Mouse (Mus musculus): ENCODE data around the gene Tap2. TPM values are rescaled to one million over a fixed set of nuclear protein-coding genes. Genes with fewer than 3 reads are reported as not detected.

The Tap2 gene
- polyA plus RNA-seq, 1 experiment from 2014 or later, result 1.3 TPM

DNA sequence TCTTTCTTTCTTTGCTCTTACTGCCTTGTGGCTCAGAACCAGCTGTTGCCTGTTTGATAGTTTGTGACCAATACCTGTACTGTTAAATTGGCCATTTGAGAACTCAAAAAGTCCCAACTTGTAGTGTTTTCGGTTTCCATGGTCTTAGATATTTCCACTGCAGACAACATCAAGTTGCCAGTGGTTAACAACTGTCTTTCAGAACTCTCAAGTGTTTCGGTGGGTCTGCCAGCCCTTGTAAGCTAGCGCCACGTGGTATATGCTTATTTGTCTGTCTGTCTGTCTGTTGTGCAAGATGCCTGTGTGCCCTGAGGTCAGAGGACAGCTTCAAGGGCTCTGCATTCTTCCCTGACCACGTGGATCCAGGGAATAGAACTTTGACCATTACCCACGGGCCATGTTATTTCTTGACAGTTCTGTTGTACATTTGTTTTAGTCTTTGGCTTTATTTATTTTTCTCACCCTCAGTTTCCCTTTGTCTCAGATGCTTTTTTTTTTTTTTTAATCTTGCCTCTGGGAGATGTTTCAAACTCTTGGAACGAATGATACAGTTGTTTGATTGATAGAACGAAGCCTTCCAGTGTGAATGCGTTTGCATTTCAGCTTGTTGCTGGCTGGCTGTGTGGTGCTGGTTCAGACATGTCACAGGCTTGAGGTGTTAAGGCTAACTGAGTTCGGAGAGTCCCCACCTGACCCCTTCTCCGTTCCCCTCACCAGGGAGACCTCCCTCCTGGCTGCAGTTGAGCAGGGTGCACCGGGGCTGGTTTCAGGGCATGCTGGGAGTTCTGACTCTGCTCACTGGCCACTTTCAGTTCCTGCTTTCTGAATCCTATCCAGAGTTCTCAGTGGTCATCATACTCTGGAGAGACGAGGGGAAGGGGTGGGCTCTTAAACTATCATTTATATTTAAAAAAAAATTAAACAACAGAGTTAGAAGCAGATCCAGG, 23.1 kb upstream of the Tap2 start:
- H3K27me3 ChIP-seq, result peaks cover 20% of the 10 kb centered on the region
- no peaks in the 10 kb centered on the region for H3K36me3 ChIP-seq
- WGBS, result 77% methylated on average over 13 of the region's 13 CpGs
- H3K27ac ChIP-seq, result no peak overlapping the region
- no peak overlapping the region for H3K9ac ChIP-seq
- H3K4me3 ChIP-seq, result no peak overlapping the region
- H3K4me2 ChIP-seq (replicated peaks), result no peak overlapping the region
- H3K4me1 ChIP-seq, result no peaks in the 10 kb centered on the region
- no peak for ATAC-seq (ENCODE audit: low FRiP score)
- H3K9me3 ChIP-seq (replicated peaks), result no peaks in the 10 kb centered on the region

DNA sequence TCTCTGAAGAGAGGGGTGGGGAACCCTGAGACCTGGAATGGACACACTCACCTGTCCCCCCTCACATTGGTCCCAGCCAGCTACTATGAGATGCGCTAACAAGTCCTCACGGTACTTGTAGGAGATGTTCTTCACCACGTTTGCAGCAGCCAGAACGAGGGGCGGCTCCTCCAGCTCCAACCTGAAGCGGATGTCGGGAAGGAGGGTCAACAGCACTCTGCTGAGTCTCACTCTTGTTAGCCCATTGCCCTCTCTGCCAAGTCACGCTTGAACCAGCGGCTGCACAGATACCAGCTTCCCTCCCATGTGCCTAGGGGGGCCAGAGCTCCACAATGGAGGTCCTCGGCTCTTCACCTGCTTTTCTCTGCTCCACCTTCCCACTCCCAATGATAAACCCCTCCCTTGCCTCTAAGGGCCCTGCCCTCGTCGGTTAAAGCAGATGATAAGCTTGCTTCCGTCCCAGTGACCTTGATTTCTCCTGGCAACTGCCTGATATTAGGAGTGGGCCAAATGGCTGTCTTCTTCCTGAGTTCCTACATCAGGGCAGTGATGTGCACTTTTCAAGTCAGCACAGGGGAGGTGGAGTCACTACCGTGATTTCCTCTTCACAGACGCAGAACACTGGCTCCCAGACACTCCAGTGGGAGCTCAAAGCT, 19.6 kb upstream of the Tap2 start:
- Histone ChIP-seq H3K9ac (no peak overlapping the region), H3K9me3 (replicated peaks) (no peaks in the 10 kb centered on the region), H3K4me2 (replicated peaks) (no peak overlapping the region), H3K36me3 (no peaks in the 10 kb centered on the region), H3K27ac (no peak overlapping the region), H3K4me3 (no peak overlapping the region), H3K4me1 (peaks cover 17% of the 10 kb centered on the region), H3K27me3 (peaks cover 52% of the 10 kb centered on the region)
- no peak for ATAC-seq (ENCODE audit: low FRiP score)
- WGBS, result 84% methylated on average over 15 of the region's 15 CpGs

DNA sequence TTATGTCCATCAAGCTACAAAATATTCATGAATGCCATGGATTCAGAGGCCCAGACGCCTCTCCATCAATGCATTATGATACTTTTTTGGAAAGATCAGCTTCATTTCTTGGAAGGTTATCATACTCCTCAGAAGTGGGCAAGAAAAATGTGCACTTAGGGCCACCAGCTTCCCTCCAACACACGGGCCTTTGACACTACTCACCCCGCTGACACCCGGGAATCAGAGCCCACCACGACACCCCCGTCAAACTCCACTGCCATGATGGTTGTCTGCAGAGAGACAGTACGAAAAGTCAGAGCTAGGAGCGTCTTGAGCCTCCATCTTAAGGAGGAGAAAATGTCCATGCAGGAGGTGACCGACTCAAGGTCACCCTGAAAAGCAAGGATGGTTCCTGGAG, 17.8 kb upstream of the Tap2 start:
- no peak overlapping the region for H3K27ac ChIP-seq

DNA sequence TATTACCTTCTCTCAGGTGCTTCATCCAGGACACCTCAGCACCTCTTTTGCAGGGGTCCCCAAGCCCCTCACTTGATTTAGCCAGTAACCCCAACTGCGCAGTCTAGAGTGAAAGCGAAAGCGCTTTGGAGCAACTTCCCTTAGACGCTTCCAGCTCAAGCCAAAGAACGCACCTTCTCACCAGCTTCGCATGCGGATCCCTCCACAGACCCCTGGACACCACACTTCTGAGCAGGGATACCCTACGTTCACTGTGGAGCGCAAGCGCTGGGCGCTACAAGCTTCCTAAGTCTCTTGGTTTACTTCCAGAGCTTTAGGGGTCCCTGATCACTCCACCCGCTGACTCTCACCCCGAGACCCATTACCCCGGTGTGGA, 16.5 kb upstream of the Tap2 start:
- WGBS, result 2% methylated on average over 14 of the region's 14 CpGs
- Histone ChIP-seq H3K27me3 (peaks cover 84% of the 10 kb centered on the region), H3K9ac (peak overlapping the region; percentile 47)

More for the DNA sequence above, 17.8 kb upstream of the Tap2 start:
- H3K27me3 ChIP-seq, result peaks cover 71% of the 10 kb centered on the region
- no peak overlapping the region for H3K9ac ChIP-seq
- H3K36me3 ChIP-seq, result no peaks in the 10 kb centered on the region
- WGBS, result 85% methylated on average over 9 of the region's 9 CpGs
- H3K4me1 ChIP-seq, result peaks cover 17% of the 10 kb centered on the region
- no peaks in the 10 kb centered on the region for H3K9me3 ChIP-seq (replicated peaks)
- H3K4me3 ChIP-seq, result no peak overlapping the region
- ATAC-seq (ENCODE audit: low FRiP score), result no peak
- H3K4me2 ChIP-seq (replicated peaks), result no peak overlapping the region

DNA sequence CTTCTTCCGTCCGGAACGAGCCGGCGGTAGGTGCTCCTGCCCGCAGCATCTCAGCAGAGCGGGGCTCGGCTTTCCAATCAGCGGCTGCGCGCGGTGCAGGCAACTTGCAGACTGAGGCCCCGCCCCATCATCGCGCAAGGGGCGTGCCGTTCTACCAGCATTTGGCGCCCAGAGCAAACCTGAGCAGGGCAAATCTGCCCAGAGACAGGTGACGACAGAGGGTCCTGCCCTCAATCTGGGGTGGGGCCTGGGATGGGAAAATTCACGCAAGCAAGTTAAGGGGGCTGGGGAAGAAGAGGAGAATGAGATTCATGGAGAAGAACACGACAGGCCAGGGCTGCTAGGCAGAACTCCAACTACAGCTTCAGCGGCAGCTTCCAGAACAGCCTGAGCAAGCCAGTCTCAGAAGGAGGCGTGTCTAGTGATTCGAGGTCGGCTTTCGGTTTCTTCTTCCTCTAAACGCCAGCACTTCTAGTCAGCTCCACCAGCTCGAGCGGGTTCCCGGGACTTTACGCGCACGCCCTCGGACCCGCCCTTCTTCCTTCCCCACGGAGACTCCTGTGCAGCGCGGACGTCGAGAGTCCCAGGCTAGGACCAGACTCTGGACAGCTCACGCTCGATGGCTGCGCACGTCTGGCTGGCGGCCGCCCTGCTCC, 15.9 kb upstream of the Tap2 start, which contains the start of the genes Tap1 and Psmb9:
TSS of gene Tap1 (plus strand) at position 293 of the 656 bp plus-strand sequence.
TSS of gene Psmb9 (minus strand) at position 504 of the 656 bp plus-strand sequence.
- under 1% methylated on average over 46 of the region's 46 CpGs for WGBS
- H3K9ac ChIP-seq, result peak within 1 kb of the TSS; percentile 47
- H3K4me2 ChIP-seq (replicated peaks), result peak within 1 kb of the TSS; percentile 84
- no peaks in the 10 kb centered on the region for H3K9me3 ChIP-seq (replicated peaks)
- peaks cover 17% of the 10 kb centered on the region for H3K4me1 ChIP-seq
- peak; percentile 90 for ATAC-seq (ENCODE audit: low FRiP score)
- H3K27me3 ChIP-seq, result peaks cover 89% of the 10 kb centered on the region
- H3K36me3 ChIP-seq, result no peaks in the 10 kb centered on the region
- no peak within 1 kb of the TSS for H3K27ac ChIP-seq
- peak within 1 kb of the TSS; percentile 39 for H3K4me3 ChIP-seq

More for the DNA sequence above, 16.5 kb upstream of the Tap2 start:
- Histone ChIP-seq H3K4me1 (peaks cover 17% of the 10 kb centered on the region), H3K9me3 (replicated peaks) (no peaks in the 10 kb centered on the region), H3K27ac (no peak overlapping the region), H3K36me3 (no peaks in the 10 kb centered on the region), H3K4me3 (peak overlapping the region; percentile 39), H3K4me2 (replicated peaks) (peak overlapping the region; percentile 84)
- ATAC-seq (ENCODE audit: low FRiP score), result 0 out of 2 replicates have a peak, but pooled peaks have one; percentile 29

DNA sequence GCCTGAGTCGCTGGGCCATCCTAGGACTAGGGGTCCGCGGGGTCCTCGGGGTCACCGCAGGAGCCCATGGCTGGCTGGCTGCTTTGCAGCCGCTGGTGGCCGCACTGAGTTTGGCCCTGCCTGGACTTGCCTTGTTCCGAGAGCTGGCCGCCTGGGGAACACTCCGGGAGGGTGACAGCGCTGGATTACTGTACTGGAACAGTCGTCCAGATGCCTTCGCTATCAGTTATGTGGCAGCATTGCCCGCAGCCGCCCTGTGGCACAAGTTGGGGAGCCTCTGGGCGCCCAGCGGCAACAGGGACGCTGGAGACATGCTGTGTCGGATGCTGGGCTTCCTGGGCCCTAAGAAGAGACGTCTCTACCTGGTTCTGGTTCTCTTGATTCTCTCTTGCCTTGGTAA, 15.3 kb upstream of the Tap2 start:
- Histone ChIP-seq H3K9me3 (replicated peaks) (no peaks in the 10 kb centered on the region), H3K27ac (no peak overlapping the region), H3K4me3 (peak overlapping the region; percentile 39), H3K4me2 (replicated peaks) (peak overlapping the region; percentile 84), H3K4me1 (peaks cover 17% of the 10 kb centered on the region), H3K9ac (peak overlapping the region; percentile 45), H3K27me3 (peaks cover 96% of the 10 kb centered on the region), H3K36me3 (no peaks in the 10 kb centered on the region)
- ATAC-seq (ENCODE audit: low FRiP score), result no peak
- WGBS, result 3% methylated on average over 20 of the region's 20 CpGs

DNA sequence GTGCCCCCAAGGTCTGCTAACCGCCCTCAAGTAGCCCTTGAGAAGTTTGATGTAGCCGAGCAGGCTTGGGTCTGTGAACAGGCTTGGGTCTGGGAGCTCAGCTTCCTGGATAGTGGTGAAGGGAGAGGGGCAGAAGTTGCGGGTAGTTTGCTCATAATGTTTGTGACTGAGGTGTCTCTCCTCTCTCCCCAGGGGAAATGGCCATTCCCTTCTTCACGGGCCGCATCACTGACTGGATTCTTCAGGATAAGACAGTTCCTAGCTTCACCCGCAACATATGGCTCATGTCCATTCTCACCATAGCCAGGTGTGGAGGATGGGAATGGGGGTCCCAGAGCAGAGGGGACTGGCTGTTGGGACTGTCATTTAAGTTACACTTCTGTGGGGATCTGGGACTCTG, 14.3 kb upstream of the Tap2 start:
- 77% methylated on average over 6 of the region's 6 CpGs for WGBS
- Histone ChIP-seq H3K9me3 (replicated peaks) (no peaks in the 10 kb centered on the region), H3K9ac (no peak overlapping the region), H3K4me2 (replicated peaks) (no peak overlapping the region), H3K4me3 (no peak overlapping the region), H3K27ac (no peak overlapping the region), H3K36me3 (no peaks in the 10 kb centered on the region), H3K27me3 (peaks cover 96% of the 10 kb centered on the region), H3K4me1 (peaks cover 17% of the 10 kb centered on the region)
- ATAC-seq (ENCODE audit: low FRiP score), result no peak

DNA sequence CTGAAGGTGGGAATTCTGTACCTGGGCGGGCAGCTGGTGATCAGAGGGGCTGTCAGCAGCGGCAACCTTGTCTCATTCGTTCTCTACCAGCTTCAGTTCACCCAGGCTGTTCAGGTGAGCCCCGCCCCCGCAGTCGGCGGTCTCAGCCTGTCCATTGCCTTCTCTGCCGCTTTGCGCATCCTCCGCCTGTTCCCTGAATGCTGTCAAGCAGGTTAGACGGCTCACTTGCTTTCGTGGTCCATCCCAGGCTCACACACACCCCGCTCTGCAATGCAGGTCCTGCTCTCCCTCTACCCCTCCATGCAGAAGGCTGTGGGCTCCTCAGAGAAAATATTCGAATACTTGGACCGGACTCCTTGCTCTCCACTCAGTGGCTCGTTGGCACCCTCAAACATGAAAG, 10.5 kb upstream of the Tap2 start:
- Histone ChIP-seq H3K9me3 (replicated peaks) (no peaks in the 10 kb centered on the region), H3K27me3 (peaks cover 98% of the 10 kb centered on the region), H3K36me3 (no peaks in the 10 kb centered on the region), H3K27ac (no peak overlapping the region), H3K9ac (no peak overlapping the region), H3K4me3 (no peak overlapping the region), H3K4me2 (replicated peaks) (no peak overlapping the region), H3K4me1 (peaks cover 11% of the 10 kb centered on the region)
- ATAC-seq (ENCODE audit: low FRiP score), result no peak
- WGBS, result 31% methylated on average over 16 of the region's 16 CpGs

DNA sequence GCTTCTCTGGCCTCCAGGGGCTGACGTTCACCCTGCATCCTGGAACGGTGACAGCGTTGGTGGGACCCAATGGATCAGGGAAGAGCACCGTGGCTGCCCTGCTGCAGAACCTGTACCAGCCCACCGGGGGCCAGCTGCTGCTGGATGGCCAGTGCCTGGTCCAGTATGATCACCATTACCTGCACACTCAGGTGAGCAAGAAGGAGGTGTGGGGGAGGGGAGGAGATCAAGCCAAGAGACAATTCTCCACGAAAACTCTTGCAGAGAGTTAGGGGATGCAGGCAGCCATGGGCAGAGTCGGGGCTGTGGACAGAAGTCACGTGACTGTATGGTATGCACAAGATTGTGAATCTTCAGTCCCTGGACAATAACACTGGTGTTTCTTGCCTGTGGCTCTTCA, 9.9 kb upstream of the Tap2 start:
- no peaks in the 10 kb centered on the region for H3K36me3 ChIP-seq
- H3K27ac ChIP-seq, result no peak overlapping the region
- H3K27me3 ChIP-seq, result peaks cover 98% of the 10 kb centered on the region
- H3K4me1 ChIP-seq, result peaks cover 12% of the 10 kb centered on the region
- H3K9me3 ChIP-seq (replicated peaks), result no peaks in the 10 kb centered on the region
- WGBS, result 54% methylated on average over 8 of the region's 8 CpGs
- no peak for ATAC-seq (ENCODE audit: low FRiP score)
- no peak overlapping the region for H3K4me3 ChIP-seq
- no peak overlapping the region for H3K4me2 ChIP-seq (replicated peaks)
- no peak overlapping the region for H3K9ac ChIP-seq

DNA sequence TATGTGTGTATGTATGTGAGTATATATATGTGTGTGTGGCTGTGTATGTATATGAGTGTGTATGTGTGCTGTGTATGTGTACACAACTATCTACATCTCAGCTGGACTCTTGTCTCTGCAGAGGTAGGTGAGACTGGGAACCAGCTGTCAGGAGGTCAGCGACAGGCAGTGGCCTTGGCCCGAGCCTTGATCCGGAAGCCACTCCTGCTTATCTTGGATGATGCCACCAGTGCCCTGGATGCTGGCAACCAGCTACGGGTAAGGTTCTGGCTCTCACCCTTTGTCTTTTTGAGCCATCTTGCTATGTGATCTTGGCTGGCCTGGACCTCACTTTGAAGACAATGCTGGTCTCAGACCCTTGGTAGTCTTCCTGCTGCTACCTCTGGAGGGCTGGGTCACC, 8.6 kb upstream of the Tap2 start:
- 90% methylated on average over 4 of the region's 4 CpGs for WGBS
- no peak overlapping the region for H3K4me3 ChIP-seq
- H3K4me2 ChIP-seq (replicated peaks), result no peak overlapping the region
- peaks cover 12% of the 10 kb centered on the region for H3K4me1 ChIP-seq
- H3K9me3 ChIP-seq (replicated peaks), result no peaks in the 10 kb centered on the region
- no peak overlapping the region for H3K9ac ChIP-seq
- H3K36me3 ChIP-seq, result no peaks in the 10 kb centered on the region
- H3K27me3 ChIP-seq, result peaks cover 99% of the 10 kb centered on the region
- H3K27ac ChIP-seq, result no peak overlapping the region
- no peak for ATAC-seq (ENCODE audit: low FRiP score)

DNA sequence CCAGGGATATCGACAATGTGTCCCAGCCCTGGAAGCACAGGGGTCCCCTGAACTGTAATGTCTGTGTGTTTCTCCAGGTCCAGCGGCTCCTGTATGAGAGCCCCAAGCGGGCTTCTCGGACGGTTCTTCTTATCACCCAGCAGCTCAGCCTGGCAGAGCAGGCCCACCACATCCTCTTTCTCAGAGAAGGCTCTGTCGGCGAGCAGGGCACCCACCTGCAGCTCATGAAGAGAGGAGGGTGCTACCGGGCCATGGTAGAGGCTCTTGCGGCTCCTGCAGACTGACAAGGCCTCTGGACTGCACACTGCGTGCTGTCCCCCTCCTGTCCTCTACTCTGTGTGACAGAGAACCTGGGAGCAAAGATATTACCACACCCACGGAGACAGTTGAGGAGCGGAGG, 6.8 kb upstream of the Tap2 start:
- H3K4me2 ChIP-seq (replicated peaks), result peak overlapping the region; percentile 64; the same call in 1 of the 2 replicates
- H3K9ac ChIP-seq, result no peak overlapping the region
- no peak overlapping the region for H3K4me3 ChIP-seq
- H3K27ac ChIP-seq, result no peak overlapping the region
- peaks cover 12% of the 10 kb centered on the region for H3K4me1 ChIP-seq
- peaks cover 97% of the 10 kb centered on the region for H3K27me3 ChIP-seq
- no peaks in the 10 kb centered on the region for H3K36me3 ChIP-seq
- ATAC-seq (ENCODE audit: low FRiP score), result no peak
- 35% methylated on average over 12 of the region's 12 CpGs for WGBS
- H3K9me3 ChIP-seq (replicated peaks), result no peaks in the 10 kb centered on the region
